Mouse (Mus musculus) lung, adult 2 months (tissue): ENCODE results near the gene Grb2. TPM values are rescaled to one million over a fixed set of nuclear protein-coding genes. Genes with fewer than 3 reads are reported as not detected.

Experiments used
- DNase-seq: peaks from one replicate; pipeline ENCODE4 v3.0.0; 2022
- H3K4me1 ChIP-seq: fragments of 200-500 bp; 2 replicates; pipeline ENCODE4 v1.6.1; 2011; ENCODE audit warnings: low read length; ENCODE audit not compliant: control insufficient read depth, insufficient read depth
- H3K4me3 ChIP-seq: fragments of 200-500 bp; replicated peaks from 2 replicates; pipeline ENCODE3; 2011; ENCODE audit warnings: low read depth, mild to moderate bottlenecking, control low read depth, low read length; ENCODE audit errors: extremely low read depth
- CTCF ChIP-seq: fragments of 200-500 bp; IDR thresholded peaks from 2 replicates; pipeline ENCODE4 v1.5.1; 2011; ENCODE audit warnings: mild to moderate bottlenecking, low read length, control low read depth; ENCODE audit not compliant: insufficient read depth
- POLR2A ChIP-seq: fragments of 200-500 bp; IDR thresholded peaks from 2 replicates; pipeline ENCODE4 v1.6.1; 2011; ENCODE audit warnings: low read depth, mild to moderate bottlenecking, control low read depth, low read length, borderline replicate concordance; ENCODE audit errors: extremely low read depth
- WGBS: fragments of 180-500 bp; shearing (Covaris S2); methylation state at CpG from one replicate; pipeline ENCODE4 v1.1.7; 2018; 5-methylcytosine and 5-hydroxymethylcytosine counted together
- polyA plus RNA-seq: library from polyadenylated mRNA; depleted of rRNA; stranded (reverse); fragments of >200 nt; gene quantifications from 2 replicates; pipeline ENCODE4 v1.2.3, GENCODE M21; 2012

Gene Grb2
- polyA plus RNA-seq, 1 experiment, result 46.6 TPM

DNA sequence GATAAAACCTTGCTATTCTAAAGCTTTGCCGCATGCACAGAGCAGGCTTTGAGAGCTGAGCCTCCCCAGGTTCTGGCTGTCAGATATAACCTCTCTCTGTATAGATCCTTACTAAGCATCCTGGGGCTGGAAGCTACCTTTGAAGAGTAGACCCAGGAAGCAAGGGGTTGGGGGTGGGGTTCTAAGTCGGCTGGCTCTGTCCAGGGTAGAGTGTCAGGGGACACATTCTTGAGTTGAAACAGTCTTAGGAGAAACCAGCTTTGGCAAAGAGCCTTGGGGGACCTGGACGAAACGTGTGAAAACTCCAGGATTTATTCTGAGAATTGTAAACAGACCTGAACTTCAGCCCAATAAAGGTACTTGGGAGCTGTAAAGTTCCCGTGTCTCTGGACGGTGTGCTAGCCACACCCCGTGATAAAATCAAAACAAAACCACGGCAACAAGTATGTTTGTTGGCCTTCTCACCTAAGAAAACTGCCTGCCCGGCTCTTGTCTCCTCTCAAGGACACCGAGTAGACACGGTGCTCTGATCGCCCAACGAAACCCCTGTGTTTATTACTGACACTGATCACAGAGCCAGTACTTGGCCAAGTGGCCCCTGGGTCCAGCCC, 30.0 kb upstream of the Grb2 start:
- no peaks in the 10 kb centered on the region for H3K4me1 ChIP-seq
- 32% methylated on average over 13 of the region's 13 CpGs for WGBS
- TF ChIP-seq POLR2A, result no peak
- no peak for TF ChIP-seq CTCF
- peak; percentile 44 for DNase-seq
- H3K4me3 ChIP-seq, result no peak overlapping the region

DNA sequence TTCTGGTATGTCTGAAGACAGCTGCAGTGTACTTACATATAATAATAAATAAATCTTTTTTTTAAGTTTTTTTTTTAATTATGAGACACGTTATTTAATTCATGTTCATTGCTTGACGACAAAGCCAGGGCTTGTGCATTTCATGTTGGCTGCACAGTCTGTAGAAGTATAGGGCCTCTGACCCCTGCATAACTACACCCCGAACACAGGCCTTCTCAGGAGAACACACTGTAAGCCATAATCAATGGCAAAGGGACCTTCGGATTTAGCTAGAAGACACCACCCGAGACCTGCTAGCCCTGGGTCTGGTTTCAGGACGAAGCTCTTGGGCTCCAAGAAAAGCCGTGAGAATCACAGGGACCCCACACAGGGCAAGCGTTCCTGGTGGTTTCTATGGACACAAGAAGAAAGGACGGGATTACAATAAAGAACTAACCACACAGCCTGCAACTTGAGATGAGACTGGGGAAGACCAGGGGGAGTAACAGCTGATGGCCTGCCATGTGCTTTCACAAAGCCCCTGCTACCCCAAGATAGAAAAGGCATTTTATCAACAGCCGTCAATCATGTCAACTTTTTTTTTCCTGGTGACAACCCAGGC, 29.3 kb upstream of the Grb2 start:
- DNase-seq, result no peak
- WGBS, result 86% methylated on average over 10 of the region's 10 CpGs
- Histone ChIP-seq H3K4me1 (no peaks in the 10 kb centered on the region), H3K4me3 (no peak overlapping the region)
- TF ChIP-seq POLR2A (no peak), CTCF (no peak)

DNA sequence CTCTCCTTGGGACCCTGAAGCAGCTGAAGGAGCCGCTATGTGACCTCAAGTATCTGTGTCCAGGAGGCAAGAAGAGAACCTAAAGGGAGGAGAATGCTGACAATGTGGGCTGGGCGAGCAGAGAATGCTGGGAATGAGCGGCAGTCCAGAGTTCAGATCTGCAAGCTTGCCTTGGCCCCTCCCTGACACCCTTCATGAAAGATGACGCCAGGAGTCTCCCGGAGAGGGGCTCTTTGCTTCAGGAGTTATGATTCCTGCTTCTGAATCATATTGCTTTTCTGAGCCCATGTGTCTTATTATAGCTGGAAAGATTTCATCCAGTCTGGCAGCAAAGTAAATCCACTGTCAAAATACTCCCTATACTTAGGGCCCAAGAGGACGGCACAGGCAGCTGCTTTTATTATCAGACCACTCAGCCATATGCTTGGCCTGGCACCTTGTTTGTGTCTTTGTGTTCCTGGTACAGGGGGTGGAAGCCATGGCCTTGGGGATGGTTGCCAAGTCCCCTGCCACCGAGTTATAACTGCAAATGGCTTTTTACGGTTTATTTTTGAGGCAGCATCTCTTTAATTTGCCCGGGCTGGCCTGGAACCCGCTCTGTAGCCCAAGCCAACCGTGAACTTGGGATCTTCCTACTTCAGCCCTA, 25.8 kb upstream of the Grb2 start:
- WGBS, result 60% methylated on average over 11 of the region's 11 CpGs
- no peak for TF ChIP-seq CTCF
- no peak for TF ChIP-seq POLR2A
- DNase-seq, result no peak
- no peaks in the 10 kb centered on the region for H3K4me1 ChIP-seq
- H3K4me3 ChIP-seq, result no peak overlapping the region

DNA sequence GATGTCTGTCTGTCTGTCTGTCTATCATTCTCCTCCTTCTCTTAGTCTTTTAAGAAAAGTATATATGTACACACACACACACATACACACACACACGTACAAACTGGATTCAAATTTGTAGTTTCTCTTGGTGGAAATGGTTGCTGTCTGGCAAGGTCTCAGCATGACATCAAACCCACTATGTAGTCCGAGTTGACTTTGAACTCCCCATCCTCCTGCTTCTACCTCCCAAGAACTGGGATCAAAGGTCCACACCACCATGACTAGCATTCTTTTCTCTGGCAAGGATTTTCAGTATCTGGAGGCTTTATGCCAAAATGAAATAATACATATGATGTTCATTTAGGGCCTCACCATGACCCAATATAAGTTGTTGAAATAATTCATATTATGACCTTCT, 14.8 kb upstream of the Grb2 start:
- peaks cover 3% of the 10 kb centered on the region; the same call in 1 of the 2 replicates for H3K4me1 ChIP-seq
- TF ChIP-seq CTCF (no peak), POLR2A (no peak)
- 67% methylated on average over 2 of the region's 2 CpGs for WGBS
- no peak overlapping the region for H3K4me3 ChIP-seq
- DNase-seq, result no peak

DNA sequence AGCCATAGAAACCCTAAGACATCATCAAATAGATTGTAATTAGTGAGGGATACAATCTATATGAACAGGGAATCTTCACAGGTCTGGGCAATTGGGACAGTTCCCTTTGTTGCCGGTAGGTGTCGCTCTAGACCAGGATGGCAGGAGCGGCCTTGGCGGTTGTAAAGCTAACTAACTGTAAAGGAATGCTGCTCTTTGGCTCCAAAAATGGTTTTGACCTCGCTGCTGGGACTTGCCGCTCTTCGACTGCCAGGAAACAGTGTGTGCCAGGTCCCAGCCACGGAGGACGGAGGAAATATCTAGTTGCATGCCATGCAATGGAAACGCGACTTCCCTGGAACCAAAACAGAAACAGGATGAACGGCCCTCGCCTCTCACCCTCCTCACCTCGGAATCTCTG, 14.2 kb upstream of the Grb2 start:
- Histone ChIP-seq H3K4me1 (peaks cover 3% of the 10 kb centered on the region; the same call in 1 of the 2 replicates), H3K4me3 (peak overlapping the region; percentile 65)
- DNase-seq, result peak; percentile 84
- WGBS, result 5% methylated on average over 14 of the region's 14 CpGs
- TF ChIP-seq CTCF (peak; percentile 98), POLR2A (peak; percentile 33; the same call in 1 of the 2 replicates)

DNA sequence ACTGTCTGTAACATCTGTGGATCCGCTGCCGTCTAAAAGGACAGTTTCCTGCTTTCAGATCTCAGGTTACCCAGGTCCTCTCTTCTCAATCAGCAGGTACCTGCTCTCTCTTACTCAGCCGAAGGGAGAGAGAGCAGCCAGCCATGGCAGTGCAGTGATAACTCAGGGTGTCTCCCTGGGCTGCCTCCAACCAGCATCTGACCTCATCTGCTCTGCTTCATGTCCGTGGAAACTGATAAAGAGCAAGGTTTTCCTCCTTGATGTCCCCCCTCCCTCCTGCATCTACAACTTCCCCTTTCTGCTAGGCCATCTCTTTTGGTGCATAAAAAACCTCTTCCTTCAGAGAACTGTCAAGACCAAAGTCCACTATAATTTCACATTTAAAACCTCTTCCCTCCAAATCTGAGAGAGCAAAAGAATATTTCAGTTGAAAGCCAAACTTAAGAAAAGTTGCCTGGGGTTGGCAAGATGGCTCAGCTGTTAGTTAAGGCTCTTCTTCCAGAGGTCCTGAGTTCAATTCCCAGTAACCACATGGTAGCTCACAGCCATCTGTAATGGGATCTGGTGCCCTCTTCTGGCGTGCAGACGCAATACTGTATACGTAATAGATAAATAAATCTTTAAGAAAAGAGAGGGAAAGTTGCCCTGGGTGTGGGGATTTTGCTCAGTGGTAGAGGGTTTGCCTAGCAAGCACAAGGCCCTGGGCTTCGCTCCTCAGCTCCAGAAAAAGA, 9.4 kb upstream of the Grb2 start:
- DNase-seq, result no peak
- peaks cover 2% of the 10 kb centered on the region; the same call in 1 of the 2 replicates for H3K4me1 ChIP-seq
- H3K4me3 ChIP-seq, result no peak overlapping the region
- 51% methylated on average over 8 of the region's 8 CpGs for whole genome bisulfite sequencing
- TF ChIP-seq POLR2A (no peak), CTCF (no peak)

DNA sequence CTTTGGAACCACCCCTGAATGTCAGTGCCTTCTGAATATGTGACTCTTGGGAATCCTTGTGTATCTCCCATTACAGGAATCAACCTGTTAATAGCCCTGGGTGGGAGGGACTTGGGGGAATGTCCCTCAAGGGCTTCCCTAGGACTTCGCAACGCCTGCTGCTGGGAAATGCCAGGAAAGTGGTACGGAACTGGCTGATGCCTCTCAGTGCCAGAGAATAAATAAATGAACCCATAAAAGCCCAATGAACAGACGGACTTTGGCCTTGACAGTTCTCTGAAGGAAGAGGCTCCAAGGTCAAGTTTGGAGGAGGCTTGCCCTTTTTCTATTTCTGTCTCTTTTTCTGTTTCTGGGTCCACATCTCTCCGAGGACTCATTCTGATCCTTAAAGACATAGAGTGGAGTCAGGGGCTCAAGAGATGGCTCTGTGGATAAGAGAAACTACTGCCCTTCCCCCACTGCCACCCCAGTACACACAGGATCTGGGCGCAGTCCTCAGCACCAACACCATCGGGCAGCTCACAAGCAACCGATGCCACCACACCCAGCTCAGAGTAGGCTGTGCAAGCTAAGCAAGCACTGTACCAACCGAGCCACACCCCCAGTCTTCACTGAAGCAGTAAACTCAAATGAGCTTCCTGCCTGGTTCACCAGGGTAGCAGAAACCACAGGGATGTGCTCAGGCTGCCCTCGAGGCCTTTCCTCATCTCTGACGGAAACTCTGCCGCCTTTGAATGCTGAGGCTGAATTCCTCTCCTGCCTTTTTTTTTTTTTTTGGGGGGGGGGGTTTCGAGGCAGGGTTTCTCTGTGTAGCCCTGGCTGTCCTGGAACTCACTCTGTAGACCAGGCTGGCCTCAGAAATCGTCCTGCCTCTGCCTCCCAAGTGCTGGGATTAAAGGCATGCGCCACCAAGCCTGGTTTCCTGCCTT, 8.3 kb upstream of the Grb2 start:
- Histone ChIP-seq H3K4me3 (no peak overlapping the region), H3K4me1 (no peaks in the 10 kb centered on the region)
- no peak for DNase-seq
- 62% methylated on average over 15 of the region's 15 CpGs for WGBS
- TF ChIP-seq CTCF, result no peak
- no peak for TF ChIP-seq POLR2A

DNA sequence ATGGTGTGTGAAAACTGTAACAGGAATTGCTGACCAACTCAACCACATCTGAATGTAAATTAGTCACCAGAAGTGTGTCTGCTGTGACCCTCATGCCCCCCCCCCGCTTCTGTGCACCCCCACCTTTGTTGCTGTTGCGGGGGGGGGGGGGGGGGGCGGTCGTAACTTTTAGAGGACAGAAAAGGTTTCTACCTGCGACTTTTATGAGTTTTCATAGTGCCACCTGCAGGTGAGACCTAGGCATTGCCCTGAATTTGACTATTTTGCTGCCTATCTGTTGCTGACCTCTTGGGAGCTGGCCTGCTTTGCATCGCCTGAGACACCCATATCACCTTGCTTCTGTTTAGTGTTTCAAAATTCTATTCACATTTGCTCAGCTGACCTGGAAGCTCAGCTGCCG, 6.1 kb upstream of the Grb2 start:
- peak; percentile 56 for DNase-seq
- 8% methylated on average over 7 of the region's 7 CpGs for WGBS
- no peaks in the 10 kb centered on the region for H3K4me1 ChIP-seq
- no peak overlapping the region for H3K4me3 ChIP-seq
- peak; percentile 61 for TF ChIP-seq CTCF
- no peak for TF ChIP-seq POLR2A

DNA sequence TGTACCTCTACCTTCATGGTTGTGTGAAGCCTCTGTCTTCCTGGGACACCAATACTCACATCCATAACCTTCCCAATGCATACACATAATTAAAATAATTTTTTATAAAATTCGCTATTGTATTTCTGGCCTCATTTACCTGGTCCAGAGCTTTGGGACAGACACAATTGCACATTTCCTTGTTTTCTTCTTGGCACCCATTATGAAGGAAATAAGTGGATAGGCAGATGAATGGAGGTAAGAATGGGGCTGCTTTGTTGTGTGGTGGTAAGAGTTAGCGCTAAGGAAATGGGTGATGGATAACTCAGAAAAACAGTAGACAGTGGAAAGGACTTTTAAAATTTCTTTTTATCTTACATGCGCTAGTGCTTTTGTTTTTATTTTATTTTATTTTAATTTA, 5.0 kb upstream of the Grb2 start:
- TF ChIP-seq POLR2A, result no peak
- TF ChIP-seq CTCF, result no peak
- no peak for DNase-seq
- Histone ChIP-seq H3K4me3 (no peak overlapping the region), H3K4me1 (peaks cover 3% of the 10 kb centered on the region; the same call in 1 of the 2 replicates)
- 91% methylated on average over 3 of the region's 3 CpGs for WGBS
